Mouse (Mus musculus) forebrain, embryonic 10.5 days (tissue): ENCODE measurements around the gene Spo11. TPM values are rescaled to one million over a fixed set of nuclear protein-coding genes. Genes with fewer than 3 reads are reported as not detected.

Experiments
- DNase-seq: peaks from one replicate; pipeline ENCODE4 v3.0.0-alpha.2; 2017; ENCODE audit warnings: low spot score; ENCODE audit errors: extremely low spot score
- H3K27ac ChIP-seq: fragments of 300-500 bp; sonication (generic); 2 replicates; pipeline ENCODE4 v1.5.1; 2016; ENCODE audit warnings: mild to moderate bottlenecking
- H3K27me3 ChIP-seq: fragments of 300-500 bp; sonication (generic); 2 replicates; pipeline ENCODE4 v1.6.1; 2016; ENCODE audit warnings: mild to moderate bottlenecking; ENCODE audit not compliant: poor library complexity, severe bottlenecking
- H3K36me3 ChIP-seq: fragments of 300-500 bp; sonication (generic); replicated peaks from 2 replicates; pipeline ENCODE4 v1.6.1; 2016; ENCODE audit warnings: mild to moderate bottlenecking, moderate library complexity
- H3K4me1 ChIP-seq: fragments of 300-500 bp; sonication (generic); 2 replicates; pipeline ENCODE4 v1.6.1; 2016
- H3K4me3 ChIP-seq: fragments of 300-500 bp; sonication (generic); 2 replicates; pipeline ENCODE4 v1.5.1; 2016; ENCODE audit warnings: mild to moderate bottlenecking, moderate library complexity
- H3K9me3 ChIP-seq: fragments of 300-500 bp; sonication (generic); 2 replicates; pipeline ENCODE4 v1.6.1; 2016; ENCODE audit warnings: mild to moderate bottlenecking, moderate library complexity
- WGBS: fragments of 180-500 bp; shearing (Covaris S2); methylation state at CpG from one replicate; pipeline ENCODE4 v1.1.7; 2016; 5-methylcytosine and 5-hydroxymethylcytosine counted together
- polyA plus RNA-seq: library from polyadenylated mRNA; unstranded; fragments of >200 nt; fragmentation: Nextera tagmentation; extraction: Ambion mirVana; gene quantifications from 2 replicates; pipeline ENCODE4 v1.2.1, GENCODE M21; 2016

The Spo11 gene
- polyA plus RNA-seq, 1 experiment from 2014 or later = 0.73 TPM

- Histone ChIP-seq H3K4me1 (peaks cover 62% of the 10 kb centered on the region), H3K27me3 (peaks cover 44% of the 10 kb centered on the region), H3K36me3 (peaks cover 35% of the 10 kb centered on the region), H3K27ac (peak within 1 kb of the TSS; percentile 86), H3K9me3 (no peaks in the 10 kb centered on the region), H3K4me3 (peak within 1 kb of the TSS; percentile 69)
- no peak for DNase-seq
- WGBS = 23% methylated on average over 11 of the region's 11 CpGs
Observed at GRCm38 (mm10) chr2:173020430-173020829, 42.9 kb downstream of the Spo11 start, which contains the start of gene Rbm38. Rbm38 (plus strand) TSS chr2:173020498.

GRCm38 (mm10) chr2:173021633-173022055, 44.1 kb downstream of the Spo11 start:
- Histone ChIP-seq H3K27me3 (peaks cover 44% of the 10 kb centered on the region), H3K9me3 (no peaks in the 10 kb centered on the region), H3K27ac (peak overlapping the region; percentile 95), H3K4me1 (peaks cover 74% of the 10 kb centered on the region), H3K36me3 (peaks cover 36% of the 10 kb centered on the region), H3K4me3 (peak overlapping the region; percentile 69)
- DNase-seq = peak; percentile 93
- under 1% methylated on average over 54 of the region's 54 CpGs for WGBS

DNA sequence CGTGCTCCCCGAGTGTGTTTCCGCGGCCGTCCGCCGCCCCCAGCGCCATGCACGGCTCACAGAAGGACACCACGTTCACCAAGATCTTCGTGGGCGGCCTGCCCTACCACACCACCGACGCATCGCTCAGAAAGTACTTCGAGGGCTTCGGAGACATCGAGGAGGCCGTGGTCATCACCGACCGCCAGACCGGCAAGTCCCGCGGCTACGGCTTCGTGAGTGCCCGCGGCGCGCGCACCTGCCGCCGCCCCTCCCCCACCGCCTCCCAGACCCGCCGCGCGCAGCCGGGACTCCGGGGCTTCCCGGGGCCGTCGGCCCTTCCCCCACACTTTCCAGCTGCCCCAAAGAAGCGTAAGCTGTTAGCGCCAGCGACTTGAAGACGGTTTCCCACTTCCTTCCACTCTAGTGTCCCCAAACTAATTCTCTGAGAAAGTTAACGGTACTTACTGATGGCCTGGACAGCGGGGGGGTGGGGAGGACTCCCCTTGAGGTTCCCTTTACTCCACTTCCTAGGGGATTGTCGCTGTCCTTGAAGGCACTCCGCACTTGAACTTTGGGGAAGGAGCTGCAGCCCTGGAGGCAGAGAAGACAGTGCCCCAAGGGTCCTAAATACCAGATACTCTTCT, 44.7 kb downstream of the Spo11 start:
- Histone ChIP-seq H3K9me3 (no peaks in the 10 kb centered on the region), H3K27me3 (peaks cover 42% of the 10 kb centered on the region), H3K36me3 (peaks cover 42% of the 10 kb centered on the region), H3K4me3 (peak overlapping the region; percentile 69), H3K27ac (peak overlapping the region; percentile 95), H3K4me1 (peaks cover 78% of the 10 kb centered on the region)
- under 1% methylated on average over 51 of the region's 51 CpGs for WGBS
- peak; percentile 68 for DNase-seq

- Histone ChIP-seq H3K4me1 (peaks cover 84% of the 10 kb centered on the region), H3K9me3 (no peaks in the 10 kb centered on the region), H3K27me3 (peaks cover 36% of the 10 kb centered on the region), H3K4me3 (peak overlapping the region; percentile 69), H3K36me3 (peaks cover 48% of the 10 kb centered on the region), H3K27ac (peak overlapping the region; percentile 95)
- 35% methylated on average over 10 of the region's 10 CpGs for WGBS
- DNase-seq = no peak
Observed at GRCm38 (mm10) chr2:173022813-173023212, 45.3 kb downstream of the Spo11 start.

DNA sequence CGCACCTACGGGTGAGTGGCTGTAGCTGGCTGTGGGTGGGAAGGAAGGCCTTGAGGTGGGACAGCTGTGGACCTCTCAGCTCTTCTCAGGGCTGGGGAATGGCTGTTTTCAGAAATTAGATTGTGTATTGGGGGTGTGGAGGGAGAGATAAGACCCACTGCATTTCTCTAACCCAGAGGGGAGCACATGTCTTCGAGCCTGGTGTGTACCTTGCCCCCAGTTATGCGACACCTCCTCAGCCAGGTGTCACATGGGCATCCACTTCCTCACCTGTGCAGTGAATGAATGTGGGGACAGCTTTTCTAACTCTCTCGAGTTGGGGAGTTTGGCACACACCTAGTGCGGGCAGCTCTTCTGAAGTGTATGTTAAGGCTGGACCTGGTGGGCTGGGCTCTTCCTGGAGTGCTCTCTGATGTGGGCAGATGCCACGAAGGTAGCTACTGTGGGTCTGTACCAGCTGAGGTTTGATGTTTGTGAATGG, 45.9 kb downstream of the Spo11 start:
- DNase-seq = no peak
- H3K27me3 ChIP-seq = peaks cover 30% of the 10 kb centered on the region
- no peaks in the 10 kb centered on the region for H3K9me3 ChIP-seq
- peaks cover 88% of the 10 kb centered on the region for H3K4me1 ChIP-seq
- H3K4me3 ChIP-seq = peak overlapping the region; percentile 69
- H3K36me3 ChIP-seq = peaks cover 54% of the 10 kb centered on the region
- H3K27ac ChIP-seq = peak overlapping the region; percentile 95; the same call in 1 of the 2 replicates
- 84% methylated on average over 7 of the region's 7 CpGs for WGBS

- Histone ChIP-seq H3K9me3 (no peaks in the 10 kb centered on the region), H3K4me1 (peaks cover 88% of the 10 kb centered on the region), H3K27ac (0 out of 2 replicates have a peak overlapping the region, but pooled peaks have one; percentile 1), H3K36me3 (peaks cover 60% of the 10 kb centered on the region), H3K4me3 (peak overlapping the region; percentile 69), H3K27me3 (peaks cover 24% of the 10 kb centered on the region)
- no peak for DNase-seq
- 86% methylated on average over 4 of the region's 4 CpGs for WGBS
Observed at GRCm38 (mm10) chr2:173023966-173024365, 46.5 kb downstream of the Spo11 start.

- Histone ChIP-seq H3K36me3 (peaks cover 64% of the 10 kb centered on the region), H3K4me3 (peak overlapping the region; percentile 69; the same call in 1 of the 2 replicates), H3K27me3 (peaks cover 20% of the 10 kb centered on the region), H3K9me3 (no peaks in the 10 kb centered on the region), H3K27ac (0 out of 2 replicates have a peak overlapping the region, but pooled peaks have one; percentile 1), H3K4me1 (peaks cover 84% of the 10 kb centered on the region)
- 79% methylated on average over 8 of the region's 8 CpGs for WGBS
- DNase-seq = no peak
Observed at GRCm38 (mm10) chr2:173024392-173024791, 46.9 kb downstream of the Spo11 start.

DNA sequence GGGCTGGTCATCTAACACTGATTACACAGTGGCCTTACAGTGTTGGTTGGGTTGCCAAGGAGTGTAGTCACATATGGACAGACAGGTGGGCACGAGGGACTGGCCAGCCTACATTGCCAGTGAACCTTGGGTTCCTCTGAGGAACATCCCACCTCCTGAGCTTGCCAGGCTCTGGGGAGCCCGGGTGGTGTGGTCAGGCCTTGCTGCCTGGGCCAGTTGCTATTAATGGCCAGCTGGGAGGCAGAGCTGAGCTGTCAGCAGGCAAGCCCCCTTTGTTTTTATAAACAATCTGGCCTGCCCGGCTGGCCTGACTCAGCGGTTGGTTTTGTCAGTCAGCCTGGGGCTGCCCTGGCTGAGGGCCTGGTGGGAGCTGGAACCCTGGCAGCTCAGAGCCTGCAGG, 47.4 kb downstream of the Spo11 start:
- Histone ChIP-seq H3K27ac (no peak overlapping the region), H3K4me3 (peak overlapping the region; percentile 69; the same call in 1 of the 2 replicates), H3K27me3 (peaks cover 16% of the 10 kb centered on the region), H3K9me3 (no peaks in the 10 kb centered on the region), H3K36me3 (peaks cover 69% of the 10 kb centered on the region), H3K4me1 (peaks cover 79% of the 10 kb centered on the region)
- DNase-seq = no peak
- 42% methylated on average over 4 of the region's 4 CpGs for WGBS

- peaks cover 69% of the 10 kb centered on the region for H3K4me1 ChIP-seq
- no peaks in the 10 kb centered on the region for H3K9me3 ChIP-seq
- peaks cover 83% of the 10 kb centered on the region for H3K36me3 ChIP-seq
- 90% methylated on average over 5 of the region's 5 CpGs for WGBS
- DNase-seq = no peak
- H3K4me3 ChIP-seq = no peak overlapping the region
- H3K27ac ChIP-seq = no peak overlapping the region
- H3K27me3 ChIP-seq = peaks cover 3% of the 10 kb centered on the region
Observed at GRCm38 (mm10) chr2:173026286-173026685, 48.8 kb downstream of the Spo11 start.

DNA sequence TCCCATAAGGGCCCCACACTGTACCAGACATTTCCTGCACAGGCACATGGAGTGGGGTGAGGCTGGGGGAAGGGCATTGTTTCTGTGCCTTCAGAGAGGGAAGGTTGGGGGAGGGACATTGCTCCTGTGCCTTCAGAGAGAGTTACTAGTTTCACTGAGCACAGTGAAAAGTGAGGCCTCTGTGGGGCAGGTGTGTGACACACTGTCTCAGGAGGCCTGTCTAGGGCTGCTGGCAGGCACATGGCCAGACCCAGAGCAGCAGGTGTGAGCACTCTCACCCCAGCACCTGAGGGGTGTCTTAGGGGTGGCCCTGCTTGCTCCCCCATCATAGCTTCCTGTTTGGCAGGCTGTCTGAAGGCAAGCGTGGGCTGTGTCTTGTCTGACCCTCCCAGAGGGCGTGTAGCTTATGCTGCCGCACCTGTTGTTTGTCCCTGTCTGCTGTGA, 49.2 kb downstream of the Spo11 start:
- DNase-seq = no peak
- Histone ChIP-seq H3K4me1 (peaks cover 69% of the 10 kb centered on the region), H3K36me3 (peaks cover 87% of the 10 kb centered on the region), H3K27me3 (no peaks in the 10 kb centered on the region), H3K27ac (no peak overlapping the region), H3K4me3 (no peak overlapping the region), H3K9me3 (no peaks in the 10 kb centered on the region)
- WGBS = 87% methylated on average over 3 of the region's 3 CpGs

DNA sequence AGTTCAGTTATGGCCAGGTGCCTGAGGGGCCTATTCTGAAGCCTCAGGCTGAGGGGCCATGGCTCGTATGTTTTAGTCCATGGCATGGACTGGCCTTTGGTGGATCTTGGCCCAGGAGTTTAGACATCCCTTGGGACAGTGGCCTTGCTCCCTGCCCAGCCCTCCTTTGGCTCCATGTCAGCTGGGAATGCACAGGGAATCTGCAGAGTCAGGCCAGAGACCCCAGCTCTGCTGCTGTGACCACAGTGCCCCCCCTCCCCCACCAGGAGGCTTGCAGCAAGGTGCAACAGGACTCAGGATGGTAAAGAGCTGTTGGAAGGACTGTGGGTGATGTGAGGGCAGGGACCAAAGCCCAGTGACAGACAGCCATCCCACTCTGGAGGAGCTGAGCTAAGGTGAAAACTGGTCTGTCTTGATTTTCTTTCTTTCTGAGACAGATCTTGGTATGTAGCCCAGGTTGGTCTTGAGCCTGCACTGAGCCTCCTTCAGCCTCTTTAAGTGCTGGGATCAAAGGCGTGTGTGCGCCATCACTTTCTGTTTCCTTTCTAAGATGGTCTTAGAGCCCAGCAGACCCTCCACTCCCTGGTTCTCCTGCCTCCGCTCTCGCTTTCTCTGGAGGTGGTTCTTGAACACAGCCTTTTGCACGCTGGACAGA, 49.8 kb downstream of the Spo11 start:
- no peak for DNase-seq
- Histone ChIP-seq H3K36me3 (peaks cover 93% of the 10 kb centered on the region), H3K4me3 (no peak overlapping the region), H3K27ac (no peak overlapping the region), H3K4me1 (peaks cover 66% of the 10 kb centered on the region), H3K27me3 (no peaks in the 10 kb centered on the region), H3K9me3 (no peaks in the 10 kb centered on the region)
- 90% methylated on average over 6 of the region's 6 CpGs for WGBS

GRCm38 (mm10) chr2:173027824-173028495, 50.5 kb downstream of the Spo11 start:
- H3K27ac ChIP-seq = no peak overlapping the region
- peaks cover 100% of the 10 kb centered on the region for H3K36me3 ChIP-seq
- no peak overlapping the region for H3K4me3 ChIP-seq
- no peaks in the 10 kb centered on the region for H3K27me3 ChIP-seq
- no peaks in the 10 kb centered on the region for H3K9me3 ChIP-seq
- no peak for DNase-seq
- WGBS = 86% methylated on average over 4 of the region's 4 CpGs
- peaks cover 63% of the 10 kb centered on the region for H3K4me1 ChIP-seq
